Mouse (Mus musculus): ENCODE results near the gene Tmem165. TPM values are rescaled to one million over a fixed set of nuclear protein-coding genes. Genes with fewer than 3 reads are reported as not detected.

The Tmem165 gene
- polyA plus RNA-seq, 1 experiment from 2014 or later, result 95.3 TPM

- no peak for DNase-seq (ENCODE audit: low spot score)
- Histone ChIP-seq H3K27ac (ENCODE audit: low read depth, low read length) (no peak overlapping the region), H3K4me2 (ENCODE audit: low read depth, low read length, severe bottlenecking) (peak overlapping the region; percentile 78), H3K9ac (ENCODE audit: low read length) (peak overlapping the region; percentile 88), H3K4me1 (replicated peaks; ENCODE audit: control insufficient read depth, insufficient read depth, low read length) (peaks cover 5% of the 10 kb centered on the region), H3K27me3 (ENCODE audit: control insufficient read depth, insufficient read depth, low read length) (no peaks in the 10 kb centered on the region), H3K9me3 (ENCODE audit: control insufficient read depth, low read length) (no peaks in the 10 kb centered on the region), H3K36me3 (ENCODE audit: control insufficient read depth, insufficient read depth, low read length) (no peaks in the 10 kb centered on the region), H3K4me3 (ENCODE audit: low read depth, low read length) (peak overlapping the region; percentile 66)
- peak; percentile 32; the same call in 1 of the 2 replicates for ATAC-seq (replicated peaks; ENCODE audit: low FRiP score)
- 13% methylated on average over 9 of the region's 9 CpGs for WGBS
These were observed 43.0 kb upstream of the Tmem165 start for GRCm38 (mm10) chr5:76140730-76141066.

DNA sequence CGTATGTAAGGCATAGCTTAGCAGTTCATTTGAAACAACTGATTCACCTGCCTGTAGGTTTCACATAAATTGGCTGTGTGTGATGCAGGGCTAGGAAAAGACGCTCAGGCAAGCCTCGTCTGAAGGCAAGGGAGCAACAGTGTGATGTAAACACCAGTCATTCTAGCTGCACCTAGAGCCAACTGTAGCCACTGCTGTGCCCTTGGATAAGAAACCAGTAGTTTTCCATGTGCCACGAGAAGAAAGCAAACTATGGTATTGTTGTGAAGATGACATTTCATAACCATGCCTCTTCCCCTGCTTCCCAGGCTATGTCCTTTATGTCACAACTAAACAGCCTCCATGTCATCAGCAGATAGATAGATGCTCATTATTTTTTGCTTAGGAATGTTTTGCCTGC lies 40.3 kb upstream of the Tmem165 start:
- H3K27ac ChIP-seq (ENCODE audit: low read depth, low read length), result no peak overlapping the region
- no peaks in the 10 kb centered on the region for H3K27me3 ChIP-seq (ENCODE audit: control insufficient read depth, insufficient read depth, low read length)
- no peak overlapping the region for H3K4me3 ChIP-seq (ENCODE audit: low read depth, low read length)
- H3K4me1 ChIP-seq (replicated peaks; ENCODE audit: control insufficient read depth, insufficient read depth, low read length), result peaks cover 5% of the 10 kb centered on the region
- H3K36me3 ChIP-seq (ENCODE audit: control insufficient read depth, insufficient read depth, low read length), result no peaks in the 10 kb centered on the region
- no peaks in the 10 kb centered on the region for H3K9me3 ChIP-seq (ENCODE audit: control insufficient read depth, low read length)
- no peak overlapping the region for H3K9ac ChIP-seq (ENCODE audit: low read length)
- ATAC-seq (replicated peaks; ENCODE audit: low FRiP score) (no peak), DNase-seq (ENCODE audit: low spot score) (no peak)
- WGBS, result 86% methylated on average over 4 of the region's 4 CpGs
- H3K4me2 ChIP-seq (ENCODE audit: low read depth, low read length, severe bottlenecking), result no peak overlapping the region

DNA sequence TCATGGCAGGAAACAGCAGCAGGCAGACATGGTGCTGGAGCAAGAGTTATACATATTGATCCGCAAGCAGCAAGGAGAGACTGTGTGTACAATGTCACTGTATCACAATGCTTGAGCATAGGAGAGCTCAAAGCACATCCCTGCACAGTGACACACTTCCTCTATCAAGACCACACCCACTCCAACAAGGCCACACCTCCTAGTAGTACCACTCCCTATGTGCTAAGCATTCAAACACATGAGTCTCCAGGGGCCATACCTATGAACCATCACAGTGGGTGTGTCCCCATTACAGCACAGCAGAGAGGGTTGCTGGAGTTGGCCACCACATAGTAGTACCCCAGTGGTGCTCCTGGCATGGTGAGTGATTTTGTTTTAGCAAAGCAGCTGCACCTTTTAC lies 37.3 kb upstream of the Tmem165 start:
- Histone ChIP-seq H3K27ac (ENCODE audit: low read depth, low read length) (no peak overlapping the region), H3K9me3 (ENCODE audit: control insufficient read depth, low read length) (no peaks in the 10 kb centered on the region), H3K4me3 (ENCODE audit: low read depth, low read length) (no peak overlapping the region), H3K36me3 (ENCODE audit: control insufficient read depth, insufficient read depth, low read length) (no peaks in the 10 kb centered on the region), H3K27me3 (ENCODE audit: control insufficient read depth, insufficient read depth, low read length) (no peaks in the 10 kb centered on the region), H3K4me2 (ENCODE audit: low read depth, low read length, severe bottlenecking) (no peak overlapping the region), H3K4me1 (replicated peaks; ENCODE audit: control insufficient read depth, insufficient read depth, low read length) (no peaks in the 10 kb centered on the region), H3K9ac (ENCODE audit: low read length) (no peak overlapping the region)
- ATAC-seq (replicated peaks; ENCODE audit: low FRiP score) (no peak), DNase-seq (ENCODE audit: low spot score) (no peak)
- 100% methylated on average over 1 of the region's 1 CpGs for WGBS

- DNase-seq (ENCODE audit: low spot score) (no peak), ATAC-seq (replicated peaks; ENCODE audit: low FRiP score) (no peak)
- no peaks in the 10 kb centered on the region for H3K36me3 ChIP-seq (ENCODE audit: control insufficient read depth, insufficient read depth, low read length)
- no peaks in the 10 kb centered on the region for H3K27me3 ChIP-seq (ENCODE audit: control insufficient read depth, insufficient read depth, low read length)
- no peaks in the 10 kb centered on the region for H3K9me3 ChIP-seq (ENCODE audit: control insufficient read depth, low read length)
- WGBS, result 97% methylated on average over 6 of the region's 6 CpGs
- no peak overlapping the region for H3K4me3 ChIP-seq (ENCODE audit: low read depth, low read length)
- H3K4me2 ChIP-seq (ENCODE audit: low read depth, low read length, severe bottlenecking), result no peak overlapping the region
- no peaks in the 10 kb centered on the region for H3K4me1 ChIP-seq (replicated peaks; ENCODE audit: control insufficient read depth, insufficient read depth, low read length)
- H3K9ac ChIP-seq (ENCODE audit: low read length), result no peak overlapping the region
- H3K27ac ChIP-seq (ENCODE audit: low read depth, low read length), result no peak overlapping the region
These were observed 34.2 kb upstream of the Tmem165 start for GRCm38 (mm10) chr5:76149436-76149835.

GRCm38 (mm10) chr5:76152956-76153355 lies 30.7 kb upstream of the Tmem165 start:
- Histone ChIP-seq H3K9ac (ENCODE audit: low read length) (no peak overlapping the region), H3K4me3 (ENCODE audit: low read depth, low read length) (no peak overlapping the region), H3K9me3 (ENCODE audit: control insufficient read depth, low read length) (no peaks in the 10 kb centered on the region), H3K4me1 (replicated peaks; ENCODE audit: control insufficient read depth, insufficient read depth, low read length) (no peaks in the 10 kb centered on the region), H3K36me3 (ENCODE audit: control insufficient read depth, insufficient read depth, low read length) (no peaks in the 10 kb centered on the region), H3K27ac (ENCODE audit: low read depth, low read length) (no peak overlapping the region), H3K4me2 (ENCODE audit: low read depth, low read length, severe bottlenecking) (no peak overlapping the region), H3K27me3 (ENCODE audit: control insufficient read depth, insufficient read depth, low read length) (no peaks in the 10 kb centered on the region)
- no peak for DNase-seq (ENCODE audit: low spot score)
- WGBS, result 94% methylated on average over 6 of the region's 6 CpGs
- ATAC-seq (replicated peaks; ENCODE audit: low FRiP score), result no peak

DNA sequence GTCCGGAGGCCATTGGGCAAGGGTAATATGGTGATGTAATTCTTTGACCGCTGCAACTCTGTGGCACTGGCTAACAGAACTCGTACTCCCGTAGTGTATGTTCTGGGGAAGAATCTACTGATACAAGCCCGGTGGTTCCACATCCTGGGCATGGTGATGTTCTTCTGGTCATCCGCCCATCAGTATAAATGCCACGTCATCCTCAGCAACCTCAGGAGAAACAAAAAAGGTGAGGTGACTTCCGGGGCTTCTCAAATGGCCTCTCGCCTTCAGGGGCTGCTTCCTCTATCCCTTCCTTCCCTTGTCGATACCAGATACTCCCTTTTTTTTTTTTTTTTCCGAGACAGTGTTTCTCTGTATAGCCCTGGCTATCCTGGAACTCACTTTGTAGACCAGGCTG lies 30.2 kb upstream of the Tmem165 start:
- DNase-seq (ENCODE audit: low spot score) (no peak), ATAC-seq (replicated peaks; ENCODE audit: low FRiP score) (no peak)
- Histone ChIP-seq H3K27me3 (ENCODE audit: control insufficient read depth, insufficient read depth, low read length) (no peaks in the 10 kb centered on the region), H3K4me2 (ENCODE audit: low read depth, low read length, severe bottlenecking) (no peak overlapping the region), H3K36me3 (ENCODE audit: control insufficient read depth, insufficient read depth, low read length) (no peaks in the 10 kb centered on the region), H3K4me1 (replicated peaks; ENCODE audit: control insufficient read depth, insufficient read depth, low read length) (no peaks in the 10 kb centered on the region), H3K27ac (ENCODE audit: low read depth, low read length) (no peak overlapping the region), H3K9me3 (ENCODE audit: control insufficient read depth, low read length) (no peaks in the 10 kb centered on the region), H3K9ac (ENCODE audit: low read length) (no peak overlapping the region), H3K4me3 (ENCODE audit: low read depth, low read length) (no peak overlapping the region)
- WGBS, result 92% methylated on average over 11 of the region's 11 CpGs

DNA sequence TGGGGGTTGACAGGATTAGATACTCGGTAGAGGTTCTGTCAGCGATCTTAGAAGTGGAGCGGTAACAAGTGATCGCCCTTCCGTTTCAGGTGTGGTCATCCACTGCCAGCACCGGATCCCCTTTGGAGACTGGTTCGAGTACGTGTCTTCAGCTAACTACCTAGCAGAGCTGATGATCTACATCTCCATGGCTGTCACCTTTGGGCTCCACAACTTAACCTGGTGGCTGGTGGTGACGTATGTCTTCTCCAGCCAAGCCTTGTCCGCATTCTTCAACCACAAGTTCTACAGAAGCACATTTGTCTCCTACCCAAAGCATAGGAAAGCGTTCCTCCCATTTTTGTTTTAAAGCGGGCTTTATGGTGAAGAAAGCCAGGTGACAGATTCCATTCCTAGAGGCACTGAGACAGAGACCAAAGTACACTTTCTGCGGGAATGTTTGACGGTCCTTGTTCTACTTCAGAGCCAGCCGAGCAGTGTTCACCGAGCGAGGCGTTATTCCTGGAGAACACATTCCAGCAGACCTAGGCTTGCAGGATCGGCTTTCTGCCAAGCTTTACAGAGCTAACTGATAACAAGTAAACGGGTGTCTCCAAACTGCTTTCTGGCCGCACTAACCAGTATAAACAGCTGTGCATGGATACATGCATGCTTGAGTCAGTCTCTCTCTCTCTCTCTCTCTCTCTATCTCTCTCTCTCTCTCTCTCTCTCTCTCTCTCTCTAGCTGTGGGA lies 29.1 kb upstream of the Tmem165 start:
- Histone ChIP-seq H3K27ac (ENCODE audit: low read depth, low read length) (no peak overlapping the region), H3K4me1 (replicated peaks; ENCODE audit: control insufficient read depth, insufficient read depth, low read length) (no peaks in the 10 kb centered on the region), H3K9ac (ENCODE audit: low read length) (no peak overlapping the region), H3K4me3 (ENCODE audit: low read depth, low read length) (no peak overlapping the region), H3K27me3 (ENCODE audit: control insufficient read depth, insufficient read depth, low read length) (no peaks in the 10 kb centered on the region), H3K4me2 (ENCODE audit: low read depth, low read length, severe bottlenecking) (no peak overlapping the region), H3K36me3 (ENCODE audit: control insufficient read depth, insufficient read depth, low read length) (no peaks in the 10 kb centered on the region), H3K9me3 (ENCODE audit: control insufficient read depth, low read length) (no peaks in the 10 kb centered on the region)
- no peak for ATAC-seq (replicated peaks; ENCODE audit: low FRiP score)
- DNase-seq (ENCODE audit: low spot score), result no peak
- 96% methylated on average over 21 of the region's 21 CpGs for WGBS

GRCm38 (mm10) chr5:76159555-76159954 lies 24.1 kb upstream of the Tmem165 start:
- H3K27me3 ChIP-seq (ENCODE audit: control insufficient read depth, insufficient read depth, low read length), result no peaks in the 10 kb centered on the region
- no peak for ATAC-seq (replicated peaks; ENCODE audit: low FRiP score)
- H3K36me3 ChIP-seq (ENCODE audit: control insufficient read depth, insufficient read depth, low read length), result no peaks in the 10 kb centered on the region
- no peak overlapping the region for H3K9ac ChIP-seq (ENCODE audit: low read length)
- H3K4me1 ChIP-seq (replicated peaks; ENCODE audit: control insufficient read depth, insufficient read depth, low read length), result no peaks in the 10 kb centered on the region; the same call in 1 of the 2 replicates
- no peak overlapping the region for H3K4me3 ChIP-seq (ENCODE audit: low read depth, low read length)
- H3K27ac ChIP-seq (ENCODE audit: low read depth, low read length), result no peak overlapping the region
- H3K9me3 ChIP-seq (ENCODE audit: control insufficient read depth, low read length), result no peaks in the 10 kb centered on the region
- H3K4me2 ChIP-seq (ENCODE audit: low read depth, low read length, severe bottlenecking), result no peak overlapping the region
- no peak for DNase-seq (ENCODE audit: low spot score)
- 83% methylated on average over 6 of the region's 6 CpGs for WGBS

DNA sequence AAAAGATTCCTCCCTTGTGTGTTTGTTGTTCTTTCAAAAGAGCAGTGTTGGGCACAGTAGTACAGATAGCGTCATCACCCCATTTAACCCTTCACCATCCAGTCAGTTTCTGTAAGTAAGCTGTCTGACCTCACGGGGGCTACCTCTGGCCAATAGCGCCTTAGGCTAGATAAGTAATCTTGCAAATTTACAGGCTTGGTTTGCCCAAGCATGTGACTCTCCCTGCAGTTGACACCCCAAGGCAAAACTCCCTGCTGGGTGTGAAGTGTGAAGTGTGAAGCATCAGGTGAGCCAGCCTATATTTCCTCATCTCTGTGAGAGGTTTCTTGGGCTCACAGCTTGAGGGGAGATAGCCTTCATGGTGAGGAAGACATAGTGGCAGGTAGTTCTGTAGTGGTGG lies 23.6 kb upstream of the Tmem165 start:
- no peak overlapping the region for H3K4me3 ChIP-seq (ENCODE audit: low read depth, low read length)
- H3K36me3 ChIP-seq (ENCODE audit: control insufficient read depth, insufficient read depth, low read length), result no peaks in the 10 kb centered on the region
- ATAC-seq (replicated peaks; ENCODE audit: low FRiP score) (no peak), DNase-seq (ENCODE audit: low spot score) (no peak)
- H3K4me1 ChIP-seq (replicated peaks; ENCODE audit: control insufficient read depth, insufficient read depth, low read length), result no peaks in the 10 kb centered on the region; the same call in 1 of the 2 replicates
- H3K9me3 ChIP-seq (ENCODE audit: control insufficient read depth, low read length), result no peaks in the 10 kb centered on the region
- H3K27ac ChIP-seq (ENCODE audit: low read depth, low read length), result no peak overlapping the region
- H3K27me3 ChIP-seq (ENCODE audit: control insufficient read depth, insufficient read depth, low read length), result no peaks in the 10 kb centered on the region
- H3K9ac ChIP-seq (ENCODE audit: low read length), result no peak overlapping the region
- WGBS, result 78% methylated on average over 3 of the region's 3 CpGs
- no peak overlapping the region for H3K4me2 ChIP-seq (ENCODE audit: low read depth, low read length, severe bottlenecking)

Measured in forebrain, embryonic 11.5 days (tissue).